Mouse (Mus musculus) liver, embryonic 12.5 days (tissue): ENCODE results near the gene Tssk6. TPM values are rescaled to one million over a fixed set of nuclear protein-coding genes. Genes with fewer than 3 reads are reported as not detected.

Experiments used
- ATAC-seq: fragments of 200-750 bp; cut with Nextera tagmentation; 2 replicates; pipeline ENCODE4 v1.8.0; 2017; ENCODE audit warnings: moderate number of reproducible peaks, mild to moderate bottlenecking, moderate library complexity
- H3K27ac ChIP-seq: fragments of 300-500 bp; sonication (generic); 2 replicates; pipeline ENCODE4 v1.5.1; 2016; ENCODE audit warnings: mild to moderate bottlenecking
- H3K27me3 ChIP-seq: fragments of 300-500 bp; sonication (generic); replicated peaks from 2 replicates; pipeline ENCODE4 v1.6.1; 2016; ENCODE audit warnings: mild to moderate bottlenecking, moderate library complexity
- H3K36me3 ChIP-seq: fragments of 300-500 bp; sonication (generic); 2 replicates; pipeline ENCODE4 v1.6.1; 2016; ENCODE audit warnings: mild to moderate bottlenecking, moderate library complexity
- H3K4me1 ChIP-seq: fragments of 300-500 bp; sonication (generic); 2 replicates; pipeline ENCODE4 v1.6.1; 2016
- H3K4me2 ChIP-seq: fragments of 300-500 bp; sonication (generic); 2 replicates; pipeline ENCODE4 v1.6.1; 2016; ENCODE audit warnings: mild to moderate bottlenecking, moderate library complexity
- H3K4me3 ChIP-seq: fragments of 300-500 bp; sonication (generic); 2 replicates; pipeline ENCODE4 v1.5.1; 2016; ENCODE audit warnings: mild to moderate bottlenecking, moderate library complexity
- H3K9ac ChIP-seq: fragments of 300-500 bp; sonication (generic); 2 replicates; pipeline ENCODE4 v1.6.1; 2016; ENCODE audit warnings: mild to moderate bottlenecking, moderate library complexity
- H3K9me3 ChIP-seq: fragments of 300-500 bp; sonication (generic); replicated peaks from 2 replicates; pipeline ENCODE4 v1.6.1; 2016; ENCODE audit warnings: mild to moderate bottlenecking, moderate library complexity
- WGBS: fragments of 180-500 bp; shearing (Covaris S2); methylation state at CpG from one replicate; pipeline ENCODE4 v1.1.7; 2016; ENCODE audit not compliant: insufficient replicate concordance; 5-methylcytosine and 5-hydroxymethylcytosine counted together
- polyA plus RNA-seq: library from polyadenylated mRNA; unstranded; fragments of >200 nt; fragmentation: Nextera tagmentation; extraction: Ambion mirVana; gene quantifications from 2 replicates; pipeline ENCODE4 v1.2.1, GENCODE M21; 2016

Gene Tssk6
- polyA plus RNA-seq, 1 experiment from 2014 or later = 3.8 TPM

GRCm38 (mm10) chr8:69876097-69876496, 25.9 kb upstream of the Tssk6 start:
- H3K27ac ChIP-seq = no peak overlapping the region
- peaks cover 3% of the 10 kb centered on the region; the same call in 1 of the 2 replicates for H3K4me1 ChIP-seq
- ATAC-seq = no peak
- no peaks in the 10 kb centered on the region for H3K36me3 ChIP-seq
- no peaks in the 10 kb centered on the region for H3K9me3 ChIP-seq
- peaks cover 85% of the 10 kb centered on the region for H3K27me3 ChIP-seq
- 48% methylated on average over 10 of the region's 10 CpGs for WGBS
- no peak overlapping the region for H3K4me2 ChIP-seq
- H3K9ac ChIP-seq = no peak overlapping the region
- no peak overlapping the region for H3K4me3 ChIP-seq

GRCm38 (mm10) chr8:69876967-69877366, 25.0 kb upstream of the Tssk6 start:
- H3K36me3 ChIP-seq = no peaks in the 10 kb centered on the region
- H3K9me3 ChIP-seq = peaks cover 6% of the 10 kb centered on the region; the same call in 1 of the 2 replicates
- no peak overlapping the region for H3K4me2 ChIP-seq
- H3K27ac ChIP-seq = no peak overlapping the region
- no peak overlapping the region for H3K9ac ChIP-seq
- 64% methylated on average over 10 of the region's 10 CpGs for WGBS
- no peak overlapping the region for H3K4me3 ChIP-seq
- ATAC-seq = no peak
- H3K27me3 ChIP-seq = peaks cover 85% of the 10 kb centered on the region
- peaks cover 12% of the 10 kb centered on the region for H3K4me1 ChIP-seq

- ATAC-seq = no peak
- Histone ChIP-seq H3K27me3 (peaks cover 89% of the 10 kb centered on the region), H3K36me3 (no peaks in the 10 kb centered on the region), H3K27ac (no peak overlapping the region), H3K9me3 (peaks cover 7% of the 10 kb centered on the region), H3K9ac (no peak overlapping the region), H3K4me2 (no peak overlapping the region), H3K4me1 (peaks cover 16% of the 10 kb centered on the region), H3K4me3 (no peak overlapping the region)
- WGBS = 70% methylated on average over 4 of the region's 4 CpGs
Measured at GRCm38 (mm10) chr8:69877396-69877795, 24.6 kb upstream of the Tssk6 start.

GRCm38 (mm10) chr8:69877992-69878391, 24.0 kb upstream of the Tssk6 start:
- no peak overlapping the region for H3K4me2 ChIP-seq
- no peaks in the 10 kb centered on the region for H3K36me3 ChIP-seq
- H3K4me3 ChIP-seq = no peak overlapping the region
- peaks cover 90% of the 10 kb centered on the region for H3K27me3 ChIP-seq
- no peak overlapping the region for H3K27ac ChIP-seq
- H3K9ac ChIP-seq = no peak overlapping the region
- peaks cover 21% of the 10 kb centered on the region for H3K4me1 ChIP-seq
- WGBS = 51% methylated on average over 3 of the region's 3 CpGs
- peaks cover 7% of the 10 kb centered on the region for H3K9me3 ChIP-seq
- ATAC-seq = no peak

- Histone ChIP-seq H3K9me3 (peaks cover 7% of the 10 kb centered on the region), H3K9ac (no peak overlapping the region), H3K27me3 (peaks cover 99% of the 10 kb centered on the region), H3K36me3 (no peaks in the 10 kb centered on the region), H3K4me2 (no peak overlapping the region), H3K4me1 (peaks cover 21% of the 10 kb centered on the region), H3K4me3 (no peak overlapping the region), H3K27ac (no peak overlapping the region)
- no peak for ATAC-seq
- 57% methylated on average over 8 of the region's 8 CpGs for WGBS
Measured at GRCm38 (mm10) chr8:69879678-69880077, 22.3 kb upstream of the Tssk6 start.

GRCm38 (mm10) chr8:69880841-69881240, 21.1 kb upstream of the Tssk6 start:
- Histone ChIP-seq H3K36me3 (no peaks in the 10 kb centered on the region), H3K4me3 (peak overlapping the region; percentile 5; the same call in 1 of the 2 replicates), H3K9me3 (peaks cover 7% of the 10 kb centered on the region), H3K4me2 (peak overlapping the region; percentile 56; the same call in 1 of the 2 replicates), H3K27me3 (peaks cover 100% of the 10 kb centered on the region), H3K9ac (no peak overlapping the region), H3K4me1 (peaks cover 21% of the 10 kb centered on the region), H3K27ac (no peak overlapping the region)
- ATAC-seq = no peak
- WGBS = 12% methylated on average over 37 of the region's 37 CpGs

GRCm38 (mm10) chr8:69881261-69881865, 20.6 kb upstream of the Tssk6 start:
- H3K4me3 ChIP-seq = peak overlapping the region; percentile 41
- H3K9ac ChIP-seq = no peak overlapping the region
- 19% methylated on average over 79 of the region's 79 CpGs for WGBS
- peaks cover 7% of the 10 kb centered on the region for H3K9me3 ChIP-seq
- peaks cover 21% of the 10 kb centered on the region for H3K4me1 ChIP-seq
- H3K4me2 ChIP-seq = peak overlapping the region; percentile 56
- H3K36me3 ChIP-seq = no peaks in the 10 kb centered on the region
- H3K27me3 ChIP-seq = peaks cover 100% of the 10 kb centered on the region
- H3K27ac ChIP-seq = no peak overlapping the region
- ATAC-seq = no peak

- 8% methylated on average over 102 of the region's 103 CpGs for WGBS
- H3K9ac ChIP-seq = no peak overlapping the region
Measured at GRCm38 (mm10) chr8:69882021-69882756, 19.8 kb upstream of the Tssk6 start.

GRCm38 (mm10) chr8:69882833-69883600, 19.0 kb upstream of the Tssk6 start:
- 0 out of 2 replicates have a peak overlapping the region, but pooled peaks have one; percentile 56 for H3K4me2 ChIP-seq
- H3K36me3 ChIP-seq = no peaks in the 10 kb centered on the region
- H3K27ac ChIP-seq = no peak overlapping the region
- WGBS = 16% methylated on average over 52 of the region's 52 CpGs
- H3K27me3 ChIP-seq = peaks cover 100% of the 10 kb centered on the region
- peak overlapping the region; percentile 41; the same call in 1 of the 2 replicates for H3K4me3 ChIP-seq
- H3K4me1 ChIP-seq = peaks cover 27% of the 10 kb centered on the region
- H3K9me3 ChIP-seq = peaks cover 7% of the 10 kb centered on the region
- no peak overlapping the region for H3K9ac ChIP-seq
- ATAC-seq = no peak

More at GRCm38 (mm10) chr8:69882021-69882756, 19.8 kb upstream of the Tssk6 start:
- Histone ChIP-seq H3K9me3 (peaks cover 7% of the 10 kb centered on the region), H3K4me1 (peaks cover 21% of the 10 kb centered on the region), H3K36me3 (no peaks in the 10 kb centered on the region), H3K27me3 (peaks cover 100% of the 10 kb centered on the region), H3K27ac (no peak overlapping the region), H3K4me2 (peak overlapping the region; percentile 56), H3K4me3 (peak overlapping the region; percentile 41)
- no peak for ATAC-seq

- no peak overlapping the region for H3K4me2 ChIP-seq
- no peak overlapping the region for H3K27ac ChIP-seq
- H3K9ac ChIP-seq = no peak overlapping the region
- no peak for ATAC-seq
- WGBS = 55% methylated on average over 13 of the region's 13 CpGs
- H3K9me3 ChIP-seq = peaks cover 7% of the 10 kb centered on the region
- peaks cover 100% of the 10 kb centered on the region for H3K27me3 ChIP-seq
- no peaks in the 10 kb centered on the region for H3K36me3 ChIP-seq
- H3K4me3 ChIP-seq = no peak overlapping the region
- H3K4me1 ChIP-seq = peaks cover 38% of the 10 kb centered on the region
Measured at GRCm38 (mm10) chr8:69884141-69884540, 17.8 kb upstream of the Tssk6 start.

- Histone ChIP-seq H3K9ac (no peak within 1 kb of the TSS), H3K27me3 (peaks cover 90% of the 10 kb centered on the region), H3K4me1 (peaks cover 24% of the 10 kb centered on the region), H3K4me3 (peak within 1 kb of the TSS; percentile 29; the same call in 1 of the 2 replicates), H3K4me2 (peak within 1 kb of the TSS; percentile 27), H3K9me3 (no peaks in the 10 kb centered on the region), H3K27ac (no peak within 1 kb of the TSS), H3K36me3 (peaks cover 6% of the 10 kb centered on the region; the same call in 1 of the 2 replicates)
- WGBS = 1% methylated on average over 51 of the region's 60 CpGs
- no peak for ATAC-seq
Measured at GRCm38 (mm10) chr8:69887289-69888243, 14.4 kb upstream of the Tssk6 start, which contains the start of gene Cilp2. Gene Cilp2 (minus strand): TSS chr8:69887687.
